ENCODE assay signal across 11 mouse cellular contexts in the genomic region with DNA sequence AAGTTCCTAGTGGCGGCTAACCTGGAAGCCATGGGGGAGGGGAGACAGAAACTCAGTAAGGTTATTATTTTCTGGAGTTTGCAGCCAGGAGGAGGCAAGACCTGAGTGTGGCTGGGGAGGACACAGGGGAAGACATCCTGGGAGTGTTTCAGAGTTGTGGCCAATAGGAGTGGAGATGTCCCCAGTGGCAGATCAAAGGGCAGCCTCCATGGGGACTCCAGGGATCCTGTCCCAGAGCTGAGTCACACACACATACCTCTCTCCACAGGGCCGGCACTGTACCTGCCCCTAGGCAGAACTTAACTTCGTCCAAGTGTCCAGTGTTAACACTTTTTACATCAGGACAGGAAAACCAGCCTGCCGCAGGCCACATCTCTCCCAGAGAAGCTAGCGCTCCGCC. TPM values are rescaled to one million over a fixed set of nuclear protein-coding genes. Genes with fewer than 3 reads are reported as not detected.
DNase-seq lines count a peak whose midpoint lies in the region; ATAC-seq and TF ChIP-seq lines count a peak whose summit lies in the region.
"Had no signal": no experiment of that assay in that cellular context is flagged by ENCODE, and none has a peak within 500 bp of the region (broad histone marks: within the 10 kb centered on the region; RNA-seq: fewer than 3 reads in every experiment).

No protein-coding gene starts in this region.

- no peaks in the 10 kb centered on the region for H3K27me3 ChIP-seq in kidney, adult 2 months (replicated peaks; ENCODE audit: control insufficient read depth, insufficient read depth, low read length)
- H3K27me3 ChIP-seq in E14TG2a.4 (ENCODE audit: insufficient read depth, low read length) = no peaks in the 10 kb centered on the region
- H3K27me3 ChIP-seq in intestine, embryonic 16.5 days (replicated peaks; ENCODE audit: control insufficient read depth, insufficient read depth, low read length) = no peaks in the 10 kb centered on the region
- H3K27me3 ChIP-seq in liver, embryonic 16.5 days (ENCODE audit: control insufficient read depth, insufficient read depth, low read depth, low read length) = no peaks in the 10 kb centered on the region
- H3K27me3 ChIP-seq: limb, embryonic 15.5 days had no signal

- peak; percentile 71 for DNase-seq in kidney, adult 2 months
- no peak for DNase-seq in kidney, postnatal 10 days
- DNase-seq in thymus, postnatal 14 days = no peak
- DNase-seq in testis, postnatal 14 days (ENCODE audit: low spot score) = no peak
- DNase-seq: cerebellum, adult 9-11 months; thymus, postnatal 25 days had no signal

- TF ChIP-seq POLR2A in kidney, adult 2 months (IDR thresholded peaks at IDR 0.05; ENCODE audit: low read depth, low read length) = no peak

- WGBS in kidney, adult 2 months = 45% methylated on average over 6 of the region's 6 CpGs
- WGBS in intestine, embryonic 16.5 days = 52% methylated on average over 6 of the region's 6 CpGs
- 70% methylated on average over 6 of the region's 6 CpGs for WGBS in liver, embryonic 16.5 days (ENCODE audit: insufficient replicate concordance)

- H3K36me3 ChIP-seq in kidney, adult 2 months (ENCODE audit: control insufficient read depth, insufficient read depth, low read length) = no peaks in the 10 kb centered on the region
- H3K36me3 ChIP-seq in E14TG2a.4 (ENCODE audit: insufficient read depth, low read length) = peaks cover 92% of the 10 kb centered on the region
- no peaks in the 10 kb centered on the region for H3K36me3 ChIP-seq in intestine, embryonic 16.5 days (ENCODE audit: control insufficient read depth, insufficient read depth, low read length)
- no peaks in the 10 kb centered on the region for H3K36me3 ChIP-seq in liver, embryonic 16.5 days (ENCODE audit: control insufficient read depth, insufficient read depth)

- no peak overlapping the region for H3K4me3 ChIP-seq in kidney, adult 2 months (ENCODE audit: insufficient read depth, low read depth, low read length)
- H3K4me3 ChIP-seq in E14TG2a.4 (replicated peaks; ENCODE audit: low read length) = 0 out of 2 replicates have a peak overlapping the region, but pooled peaks have one; percentile 13
- H3K4me3 ChIP-seq in intestine, embryonic 16.5 days (ENCODE audit: low read length) = no peak overlapping the region
- H3K4me3 ChIP-seq in liver, embryonic 16.5 days (ENCODE audit: low read depth, low read length) = no peak overlapping the region
- H3K4me3 ChIP-seq: limb, embryonic 15.5 days had no signal

- ATAC-seq in intestine, embryonic 16.5 days = peak; percentile 58
- no peak for ATAC-seq in liver, embryonic 16.5 days (ENCODE audit: low read depth)
- ATAC-seq: hindbrain, embryonic 16.5 days had no signal

- H3K27ac ChIP-seq in kidney, adult 2 months (ENCODE audit: insufficient read depth, low read depth, low read length) = no peak overlapping the region
- peak overlapping the region; percentile 80 for H3K27ac ChIP-seq in intestine, embryonic 16.5 days (ENCODE audit: low read length)
- H3K27ac ChIP-seq in liver, embryonic 16.5 days (ENCODE audit: low read length) = 0 out of 2 replicates have a peak overlapping the region, but pooled peaks have one; percentile 14

- peaks cover 59% of the 10 kb centered on the region for H3K4me1 ChIP-seq in kidney, adult 2 months (ENCODE audit: control insufficient read depth, insufficient read depth, low read length)
- peaks cover 99% of the 10 kb centered on the region for H3K4me1 ChIP-seq in E14TG2a.4 (replicated peaks; ENCODE audit: low read depth, low read length)
- peaks cover 83% of the 10 kb centered on the region for H3K4me1 ChIP-seq in intestine, embryonic 16.5 days (ENCODE audit: control insufficient read depth, insufficient read depth, low read length)
- H3K4me1 ChIP-seq in liver, embryonic 16.5 days (ENCODE audit: control insufficient read depth, low read depth, low read length) = peaks cover 70% of the 10 kb centered on the region

- no peak overlapping the region for H3K4me2 ChIP-seq in intestine, embryonic 16.5 days (ENCODE audit: low read depth, low read length)
- H3K4me2 ChIP-seq in liver, embryonic 16.5 days (ENCODE audit: low read depth, low read length) = no peak overlapping the region
- H3K4me2 ChIP-seq: limb, embryonic 15.5 days had no signal

- TF ChIP-seq CTCF in kidney, adult 2 months (conservative IDR thresholded peaks at IDR 0.05; ENCODE audit: insufficient read depth, insufficient read length, low read depth, low read length) = no peak
- no peak for TF ChIP-seq CTCF in E14TG2a.4 (conservative IDR thresholded peaks at IDR 0.05; ENCODE audit: low read length)

- peaks cover 5% of the 10 kb centered on the region; the same call in 1 of the 2 replicates for H3K9me3 ChIP-seq in E14TG2a.4 (ENCODE audit: low read length)
- no peaks in the 10 kb centered on the region for H3K9me3 ChIP-seq in intestine, embryonic 16.5 days (ENCODE audit: control insufficient read depth, low read length)
- H3K9me3 ChIP-seq in liver, embryonic 16.5 days (replicated peaks; ENCODE audit: control insufficient read depth, low read length) = no peaks in the 10 kb centered on the region
- H3K9me3 ChIP-seq: limb, embryonic 15.5 days had no signal

- H3K9ac ChIP-seq in intestine, embryonic 16.5 days (ENCODE audit: low read depth, low read length) = no peak overlapping the region
- peak overlapping the region; percentile 17; the same call in 1 of the 2 replicates for H3K9ac ChIP-seq in liver, embryonic 16.5 days (ENCODE audit: low read depth, low read length)
- H3K9ac ChIP-seq: limb, embryonic 15.5 days had no signal

RNA-seq across cellular contexts. Expression of a gene that starts 16.5 kb away (rescaled TPM):
- polyA plus RNA-seq in kidney, adult 2 months (2012; rRNA removed) = 18.0 and 18.2 TPM in 2 replicates
- polyA plus RNA-seq in intestine, embryonic 16.5 days (2015; fragmentation: Nextera tagmentation; extraction: Ambion mirVana) = 59.0 and 60.3 TPM in 2 replicates
- polyA plus RNA-seq in liver, embryonic 16.5 days (2015; fragmentation: Nextera tagmentation; extraction: Ambion mirVana) = 16.7 and 18.4 TPM in 2 replicates

RNA-seq across cellular contexts. Expression of a gene that starts 25.3 kb away (rescaled TPM):
- polyA plus RNA-seq in kidney, adult 2 months (2012; rRNA removed) = 8.9 and 9.0 TPM in 2 replicates
- polyA plus RNA-seq in intestine, embryonic 16.5 days (2015; fragmentation: Nextera tagmentation; extraction: Ambion mirVana) = 0.12 and 0.33 TPM in 2 replicates
- 0.18 TPM in 1 of 2 replicates, not detected in the other for polyA plus RNA-seq in liver, embryonic 16.5 days (2015; fragmentation: Nextera tagmentation; extraction: Ambion mirVana)

RNA-seq across cellular contexts. Expression of a gene that starts 50.9 kb away (rescaled TPM):
- polyA plus RNA-seq in kidney, adult 2 months (2012; rRNA removed) = 7.6 and 7.8 TPM in 2 replicates
- 13.8 and 14.5 TPM in 2 replicates for polyA plus RNA-seq in intestine, embryonic 16.5 days (2015; fragmentation: Nextera tagmentation; extraction: Ambion mirVana)
- polyA plus RNA-seq in liver, embryonic 16.5 days (2015; fragmentation: Nextera tagmentation; extraction: Ambion mirVana) = 7.6 and 7.8 TPM in 2 replicates

RNA-seq across cellular contexts. Expression of a gene that starts 51.2 kb away (rescaled TPM):
- 24.6 and 25.8 TPM in 2 replicates for polyA plus RNA-seq in kidney, adult 2 months (2012; rRNA removed)
- 40.5 and 41.7 TPM in 2 replicates for polyA plus RNA-seq in intestine, embryonic 16.5 days (2015; fragmentation: Nextera tagmentation; extraction: Ambion mirVana)
- polyA plus RNA-seq in liver, embryonic 16.5 days (2015; fragmentation: Nextera tagmentation; extraction: Ambion mirVana) = 38.9 and 39.2 TPM in 2 replicates
